9 mouse cellular contexts compared by ENCODE assay signal in genomic region chr19:21785132-21785528, GRCm38 (mm10). TPM values are rescaled to one million over a fixed set of nuclear protein-coding genes. Genes with fewer than 3 reads are reported as not detected.
A peak's percentile ranks its signal among the peaks of the same experiment; 100 is the strongest.
DNase-seq lines count a peak whose midpoint lies in the region; ATAC-seq lines count a peak whose summit lies in the region.
"Had no signal": no experiment of that assay in that cellular context is flagged by ENCODE, and none has a peak within 500 bp of the region (broad histone marks: within the 10 kb centered on the region; RNA-seq: fewer than 3 reads in every experiment).

No protein-coding gene starts in this region.

- peak; percentile 5 for ATAC-seq in forebrain, embryonic 16.5 days
- ATAC-seq in midbrain, embryonic 13.5 days: peak; percentile 2

- no peaks in the 10 kb centered on the region for H3K36me3 ChIP-seq in forebrain, embryonic 16.5 days (ENCODE audit: control insufficient read depth, insufficient read depth)
- no peaks in the 10 kb centered on the region for H3K36me3 ChIP-seq in midbrain, embryonic 13.5 days

- H3K9me3 ChIP-seq in forebrain, embryonic 16.5 days (ENCODE audit: control insufficient read depth, low read length): no peaks in the 10 kb centered on the region
- no peaks in the 10 kb centered on the region for H3K9me3 ChIP-seq in midbrain, embryonic 13.5 days

- WGBS in forebrain, embryonic 16.5 days: 0% methylated on average over 3 of the region's 3 CpGs
- 0% methylated on average over 3 of the region's 3 CpGs for WGBS in midbrain, embryonic 13.5 days

- peak overlapping the region; percentile 93 for H3K27ac ChIP-seq in forebrain, embryonic 16.5 days (ENCODE audit: low read length)
- H3K27ac ChIP-seq in midbrain, embryonic 13.5 days: peak overlapping the region; percentile 99

- peaks cover 84% of the 10 kb centered on the region for H3K4me1 ChIP-seq in forebrain, embryonic 16.5 days (replicated peaks; ENCODE audit: control insufficient read depth, insufficient read depth, low read length)
- H3K4me1 ChIP-seq in midbrain, embryonic 13.5 days (replicated peaks): peaks cover 95% of the 10 kb centered on the region

- peak; percentile 79 for DNase-seq in heart, adult 11 months
- no peak for DNase-seq in heart, adult 8-10 months (ENCODE audit: low spot score)
- peak; percentile 62 for DNase-seq in Muller cell, postnatal 12 days (ENCODE audit: inconsistent ontology term)
- DNase-seq in urinary bladder, postnatal 25 days (ENCODE audit: low spot score): no peak
- no peak for DNase-seq in adrenal gland, adult (ENCODE audit: inconsistent age in 2 of 2, low spot score in 1 of 2)
- DNase-seq in lung, postnatal 4 days: no peak
- DNase-seq: lung, embryonic 14.5 days had no signal

- no peaks in the 10 kb centered on the region for H3K27me3 ChIP-seq in forebrain, embryonic 16.5 days (replicated peaks; ENCODE audit: control insufficient read depth, insufficient read depth, low read length)
- no peaks in the 10 kb centered on the region for H3K27me3 ChIP-seq in midbrain, embryonic 13.5 days

- H3K4me2 ChIP-seq in forebrain, embryonic 16.5 days (ENCODE audit: low read length): peak overlapping the region; percentile 41
- H3K4me2 ChIP-seq in midbrain, embryonic 13.5 days (replicated peaks): peak overlapping the region; percentile 52
- H3K4me2 ChIP-seq: lung, embryonic 14.5 days had no signal

- H3K4me3 ChIP-seq in forebrain, embryonic 16.5 days (replicated peaks; ENCODE audit: low read length): 0 out of 2 replicates have a peak overlapping the region, but pooled peaks have one; percentile 11
- H3K4me3 ChIP-seq in midbrain, embryonic 13.5 days (replicated peaks): peak overlapping the region; percentile 26; the same call in 1 of the 2 replicates

- H3K9ac ChIP-seq in forebrain, embryonic 16.5 days (replicated peaks; ENCODE audit: low read depth, low read length): peak overlapping the region; percentile 50
- peak overlapping the region; percentile 66 for H3K9ac ChIP-seq in midbrain, embryonic 13.5 days (replicated peaks)
- H3K9ac ChIP-seq: lung, embryonic 14.5 days had no signal

RNA-seq across cellular contexts. Expression of gene Cemip2, which starts 7.0 kb away (rescaled TPM):
- 10 to 100 TPM; 10.2 to 11.5 (median 10.8) TPM for total RNA-seq in heart, adult 8-10 months (2022)
- 37.2 and 37.6 TPM in 2 replicates for polyA plus RNA-seq in forebrain, embryonic 16.5 days (2015; fragmentation: Nextera tagmentation; extraction: Ambion mirVana)
- 73.8 and 76.2 TPM in 2 replicates for polyA plus RNA-seq in midbrain, embryonic 13.5 days (2015; fragmentation: Nextera tagmentation; extraction: Ambion mirVana)

Comparison
In these comparisons a context has a peak if more than half of its experiments do, and no peak if none do; other contexts are left out.
1. DNase-seq: peak in heart, adult 11 months (single experiment) and Muller cell, postnatal 12 days (single experiment); none in heart, adult 8-10 months (single experiment), urinary bladder, postnatal 25 days (single experiment), adrenal gland, adult (0 of 2) and lung, postnatal 4 days (0 of 2).